Mouse (Mus musculus) bone marrow macrophage, adult 2 months (primary cell): Measurements from ENCODE around the gene Ifit2. TPM values are rescaled to one million over a fixed set of nuclear protein-coding genes. Genes with fewer than 3 reads are reported as not detected.
A peak's percentile ranks its signal among the peaks of the same experiment; 100 is the strongest.
"Not testable (repeated sequence)": the region's sequence is repeated elsewhere in the genome, so short reads cannot be mapped to it uniquely, and the experiment has no call there.

Experiments
- H3K27ac ChIP-seq: 2 replicates; pipeline ENCODE4 v1.5.1; 2012; ENCODE audit warnings: low read depth, low read length; ENCODE audit not compliant: insufficient read depth
- H3K4me1 ChIP-seq: 2 replicates; pipeline ENCODE4 v1.6.1; 2012; ENCODE audit warnings: low read length; ENCODE audit not compliant: control insufficient read depth, insufficient read depth
- H3K4me3 ChIP-seq: 2 replicates; pipeline ENCODE4 v1.5.1; 2012; ENCODE audit warnings: mild to moderate bottlenecking, low read length, moderate library complexity; ENCODE audit not compliant: insufficient read depth
- CTCF ChIP-seq: IDR thresholded peaks from 2 replicates; pipeline ENCODE4 v1.5.1; 2012; ENCODE audit warnings: low read depth, mild to moderate bottlenecking, low read length, moderate library complexity
- POLR2A ChIP-seq: IDR thresholded peaks from 2 replicates; pipeline ENCODE4 v1.6.1; 2012; ENCODE audit warnings: mild to moderate bottlenecking, low read depth, low read length, borderline replicate concordance
- polyA plus RNA-seq: library from polyadenylated mRNA; stranded (reverse); fragments of >200 nt; gene quantifications from 2 replicates; pipeline ENCODE4 v1.2.4, GENCODE M21; 2012; ENCODE audit not compliant: missing spikeins, insufficient read depth, insufficient read length

The Ifit2 gene
- polyA plus RNA-seq, 1 experiment: 46.3 TPM

GRCm38 (mm10) chr19:34588959-34589358 lies 38.5 kb downstream of the Ifit2 start:
- Histone ChIP-seq H3K27ac (no peak overlapping the region), H3K4me3 (no peak overlapping the region), H3K4me1 (no peaks in the 10 kb centered on the region)
- TF ChIP-seq POLR2A: no peak
- no peak for TF ChIP-seq CTCF

- no peak overlapping the region for H3K4me3 ChIP-seq
- TF ChIP-seq POLR2A: no peak
- no peak for TF ChIP-seq CTCF
- H3K4me1 ChIP-seq: peaks cover 6% of the 10 kb centered on the region; the same call in 1 of the 2 replicates
- no peak overlapping the region for H3K27ac ChIP-seq
Observed at GRCm38 (mm10) chr19:34593456-34593855, 43.0 kb downstream of the Ifit2 start.

- not testable (repeated sequence) for H3K4me1 ChIP-seq, H3K27ac ChIP-seq, H3K4me3 ChIP-seq
Observed at GRCm38 (mm10) chr19:34594523-34594922, 44.0 kb downstream of the Ifit2 start.

GRCm38 (mm10) chr19:34596811-34597210 lies 46.3 kb downstream of the Ifit2 start:
- no peak overlapping the region for H3K27ac ChIP-seq
- no peak overlapping the region for H3K4me3 ChIP-seq
- peaks cover 6% of the 10 kb centered on the region; the same call in 1 of the 2 replicates for H3K4me1 ChIP-seq
- no peak for TF ChIP-seq CTCF
- TF ChIP-seq POLR2A: no peak

GRCm38 (mm10) chr19:34598341-34598740 lies 47.8 kb downstream of the Ifit2 start:
- H3K27ac ChIP-seq: no peak overlapping the region
- H3K4me3 ChIP-seq: no peak overlapping the region
- H3K4me1 ChIP-seq: peaks cover 14% of the 10 kb centered on the region
- TF ChIP-seq POLR2A: no peak
- no peak for TF ChIP-seq CTCF

- not testable (repeated sequence) for H3K4me3 ChIP-seq, H3K27ac ChIP-seq
Observed at GRCm38 (mm10) chr19:34599250-34599649, 48.8 kb downstream of the Ifit2 start.

GRCm38 (mm10) chr19:34601888-34602287 lies 51.4 kb downstream of the Ifit2 start, which contains the start of gene Ifit1bl1:
Ifit1bl1 (minus strand) TSS chr19:34601956.
- H3K4me1 ChIP-seq: peaks cover 12% of the 10 kb centered on the region
- peak within 1 kb of the TSS; percentile 17 for H3K27ac ChIP-seq
- not testable (repeated sequence) for H3K4me3 ChIP-seq

More at GRCm38 (mm10) chr19:34599250-34599649, 48.8 kb downstream of the Ifit2 start:
- peaks cover 14% of the 10 kb centered on the region for H3K4me1 ChIP-seq

- Histone ChIP-seq H3K4me1 (peaks cover 12% of the 10 kb centered on the region), H3K4me3 (no peak overlapping the region), H3K27ac (no peak overlapping the region)
- TF ChIP-seq CTCF (no peak), POLR2A (no peak)
Observed at GRCm38 (mm10) chr19:34605472-34605871, 55.0 kb downstream of the Ifit2 start.

- H3K4me1 ChIP-seq: not testable (repeated sequence)
- peak within 1 kb of the TSS; percentile 20; the same call in 1 of the 2 replicates for H3K4me3 ChIP-seq
- peak within 1 kb of the TSS; percentile 54 for H3K27ac ChIP-seq
Observed at GRCm38 (mm10) chr19:34607237-34608051, 57.0 kb downstream of the Ifit2 start, which contains the start of gene Ifit3b. Ifit3b (plus strand) TSS chr19:34607970.

- H3K27ac ChIP-seq, H3K4me3 ChIP-seq, H3K4me1 ChIP-seq: not testable (repeated sequence)
Observed at GRCm38 (mm10) chr19:34610118-34610517, 59.6 kb downstream of the Ifit2 start.

- not testable (repeated sequence) for H3K27ac ChIP-seq, H3K4me1 ChIP-seq, H3K4me3 ChIP-seq
Observed at GRCm38 (mm10) chr19:34612243-34613001, 61.9 kb downstream of the Ifit2 start.
